Mouse (Mus musculus): Measurements from ENCODE around the gene Cryz.

GRCm38 (mm10) chr3:154593596-154593995 is 2.9 kb upstream of the Cryz start:
- TF ChIP-seq CTCF (IDR thresholded peaks at IDR 0.05): no peak
- TF ChIP-seq EP300 (IDR thresholded peaks at IDR 0.05): no peak

Data from lung, postnatal 0 days (tissue).